Mouse (Mus musculus) yolk sac, embryonic 10.5 days (tissue): ENCODE results near the gene Zswim9.
"Not testable (repeated sequence)": the region's sequence is repeated elsewhere in the genome, so short reads cannot be mapped to it uniquely, and the experiment has no call there.

Experiments
- DNase-seq: peaks from one replicate; pipeline ENCODE4 v3.0.0-alpha.2; 2017; ENCODE audit warnings: low spot score

Gene Zswim9

GRCm38 (mm10) chr7:13278308-13278891 lies at the start of gene Zswim9:
Zswim9 (minus strand) TSS chr7:13278721.
- DNase-seq: peak; percentile 95

GRCm38 (mm10) chr7:13324316-13324715 lies 45.8 kb upstream of the Zswim9 start, which contains the start of gene Pla2g4c:
Pla2g4c (plus strand) TSS chr7:13324655.
- no peak for DNase-seq

GRCm38 (mm10) chr7:13321424-13321823 lies 42.9 kb upstream of the Zswim9 start:
- no peak for DNase-seq

DNA sequence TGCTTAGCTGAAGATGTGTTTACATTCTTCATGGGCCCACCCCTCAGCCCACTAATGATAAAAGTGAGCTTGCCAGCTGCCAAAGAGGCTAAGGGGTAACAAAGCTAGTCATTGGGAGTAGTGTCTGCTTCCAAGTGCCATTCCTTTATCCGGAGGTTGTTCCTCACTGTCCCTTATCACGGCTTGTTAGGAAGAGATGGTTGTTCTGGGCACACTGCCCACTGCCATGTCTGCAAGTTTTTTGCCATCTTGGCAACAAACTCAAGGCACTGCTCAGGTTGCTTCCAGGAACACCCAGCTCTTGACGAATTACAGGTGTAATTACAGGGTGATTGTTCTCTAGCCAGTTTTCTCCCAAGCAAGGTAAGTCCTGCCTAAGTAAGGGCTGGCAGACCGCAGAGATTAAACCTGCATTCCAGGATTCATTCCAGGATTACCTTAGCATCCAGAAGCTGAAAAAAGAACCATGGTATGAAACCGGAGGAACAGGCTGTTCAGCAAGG lies 35.6 kb upstream of the Zswim9 start:
- no peak for DNase-seq

GRCm38 (mm10) chr7:13311401-13311800 lies 32.9 kb upstream of the Zswim9 start:
- DNase-seq: no peak

DNA sequence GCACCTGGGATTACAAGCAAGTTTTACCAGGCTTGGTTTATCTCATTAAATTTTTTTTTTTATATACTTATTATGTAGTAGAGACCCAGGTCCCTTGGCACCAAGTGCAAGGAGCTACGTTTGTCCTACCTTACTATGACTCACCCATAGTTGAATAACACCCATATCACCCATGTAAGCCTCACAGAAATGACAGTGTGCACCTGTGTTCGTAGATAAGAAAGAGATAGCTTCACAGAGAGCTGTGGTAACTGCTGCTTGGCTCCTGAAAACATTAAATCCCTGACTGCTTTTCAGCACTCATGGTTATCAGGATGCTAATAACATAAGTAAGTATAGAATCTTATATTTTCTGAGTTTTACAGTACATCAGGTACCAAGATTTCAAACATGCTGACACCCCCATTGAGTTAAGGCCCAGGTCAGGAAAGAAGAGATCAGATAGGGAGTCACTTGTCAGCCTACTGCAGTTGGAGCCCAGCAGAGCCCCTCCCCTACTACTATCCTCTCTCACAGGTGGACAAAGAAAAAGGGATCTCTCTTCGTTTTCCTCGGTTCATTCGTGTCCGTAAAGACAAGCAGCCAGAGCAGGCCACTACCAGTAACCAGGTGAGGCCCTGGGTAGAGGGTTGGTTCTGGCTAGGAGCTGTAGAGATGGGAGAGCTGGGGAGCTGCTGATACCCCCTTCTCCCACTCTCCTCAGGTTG lies 32.1 kb upstream of the Zswim9 start:
- no peak for DNase-seq

GRCm38 (mm10) chr7:13309407-13309806 lies 30.9 kb upstream of the Zswim9 start:
- no peak for DNase-seq

GRCm38 (mm10) chr7:13303372-13303771 lies 24.9 kb upstream of the Zswim9 start:
- no peak for DNase-seq

DNA sequence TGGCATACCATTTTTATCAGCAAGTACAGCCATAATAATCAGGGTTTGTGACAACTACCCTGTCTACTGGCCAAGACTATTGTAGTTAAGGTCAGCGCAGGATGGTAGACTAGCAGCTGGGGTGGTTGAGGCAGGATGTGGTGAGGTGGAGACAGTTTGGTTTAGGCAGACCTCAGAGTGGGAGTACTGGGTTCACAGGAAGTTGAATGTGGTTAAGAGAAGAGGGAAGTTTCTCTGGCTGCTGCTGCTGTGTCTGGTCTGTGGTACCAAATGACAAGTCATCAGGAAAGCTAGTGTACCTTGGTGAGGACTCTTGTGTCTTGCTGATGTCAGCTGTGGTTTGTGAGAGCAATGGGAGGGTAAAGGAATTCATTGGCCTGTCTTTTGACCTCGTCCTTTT lies 24.3 kb upstream of the Zswim9 start:
- DNase-seq: no peak

DNA sequence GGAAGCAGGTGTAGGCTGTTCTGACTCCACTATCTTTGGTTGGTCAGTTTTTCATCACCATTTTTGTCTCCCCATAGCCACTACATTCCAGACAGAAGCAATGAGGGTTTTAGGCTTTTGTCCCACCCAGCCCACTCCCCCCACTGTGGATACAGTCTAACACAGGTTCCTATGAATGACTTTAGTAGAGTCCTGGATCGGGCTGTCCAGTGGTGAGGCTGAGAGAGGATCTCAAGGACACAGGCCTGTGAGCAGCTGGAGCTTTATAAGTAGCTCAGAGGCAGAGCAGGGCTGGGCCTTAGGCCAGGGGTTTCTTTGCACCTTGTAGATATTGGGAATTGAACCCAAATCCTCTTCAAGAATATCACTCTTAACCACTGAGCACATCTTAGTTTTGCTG lies 23.1 kb upstream of the Zswim9 start:
- DNase-seq: no peak

GRCm38 (mm10) chr7:13298821-13299220 lies 20.3 kb upstream of the Zswim9 start:
- DNase-seq: no peak

DNA sequence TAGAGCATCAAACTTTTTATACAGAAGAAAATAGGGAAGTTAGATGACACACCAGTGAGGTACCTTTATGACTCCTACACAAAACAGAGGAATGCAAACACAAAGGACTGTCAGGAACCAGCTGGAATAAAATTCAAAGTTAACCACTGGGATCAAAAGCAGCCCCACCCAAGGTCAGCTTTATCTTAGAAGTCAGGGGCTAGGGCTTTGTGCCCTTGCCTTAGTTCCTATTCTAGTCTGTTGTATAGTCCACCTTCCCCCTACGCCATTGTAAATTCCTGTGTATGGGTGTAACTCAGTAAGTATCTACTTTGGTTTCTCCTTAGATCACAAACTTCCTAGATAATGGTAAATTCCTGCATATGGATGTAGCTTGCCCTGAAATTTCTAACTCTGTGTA lies 19.1 kb upstream of the Zswim9 start:
- no peak for DNase-seq

- no peak for DNase-seq
Measured at GRCm38 (mm10) chr7:13295256-13295655, 16.7 kb upstream of the Zswim9 start.

DNA sequence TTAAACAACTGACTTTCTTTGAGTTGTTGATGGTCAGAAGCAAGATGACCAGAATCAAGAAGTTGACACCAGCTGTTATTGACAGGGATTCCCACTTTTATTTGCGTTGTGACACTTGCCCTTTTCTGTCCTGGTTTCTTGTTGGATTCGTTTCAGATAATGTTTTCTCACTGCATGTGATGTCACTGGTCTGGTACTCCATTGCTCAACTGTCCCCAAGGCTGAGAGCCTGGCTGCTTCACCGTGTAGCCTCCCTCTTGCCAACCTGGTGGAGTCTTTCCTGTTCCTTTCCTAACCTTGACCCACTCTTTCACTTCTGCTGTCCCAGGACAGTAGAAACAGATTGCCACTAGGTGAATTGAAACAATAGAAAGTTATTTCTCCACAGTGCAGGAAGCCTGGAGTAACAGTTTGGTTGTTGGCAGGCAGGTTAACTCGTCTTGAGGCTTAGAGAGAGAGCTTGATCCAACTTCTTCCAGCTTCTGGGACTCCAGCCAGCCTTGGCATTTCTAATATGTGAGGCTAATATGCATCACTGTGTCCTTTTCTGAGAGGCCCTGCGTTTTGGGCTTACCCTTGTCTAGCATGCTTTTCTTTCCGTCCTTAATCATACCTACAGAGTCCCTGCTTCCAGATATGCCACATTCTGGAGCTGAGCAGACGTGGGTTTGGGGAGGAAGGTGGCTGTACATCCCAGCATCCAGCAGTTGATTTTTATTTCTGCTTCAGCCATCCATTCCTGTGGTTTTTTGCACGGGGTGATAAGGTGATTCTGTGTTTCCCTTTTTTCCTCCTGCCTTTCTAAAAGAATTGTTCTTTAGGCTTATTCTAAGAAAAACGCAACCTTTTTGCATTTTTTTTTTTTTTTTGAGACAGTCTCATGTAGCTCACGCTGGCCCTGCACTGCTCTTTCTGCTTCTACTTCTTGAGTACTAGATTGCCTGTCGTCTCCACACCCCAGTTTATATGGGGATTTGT lies 15.6 kb upstream of the Zswim9 start:
- DNase-seq: no peak

DNA sequence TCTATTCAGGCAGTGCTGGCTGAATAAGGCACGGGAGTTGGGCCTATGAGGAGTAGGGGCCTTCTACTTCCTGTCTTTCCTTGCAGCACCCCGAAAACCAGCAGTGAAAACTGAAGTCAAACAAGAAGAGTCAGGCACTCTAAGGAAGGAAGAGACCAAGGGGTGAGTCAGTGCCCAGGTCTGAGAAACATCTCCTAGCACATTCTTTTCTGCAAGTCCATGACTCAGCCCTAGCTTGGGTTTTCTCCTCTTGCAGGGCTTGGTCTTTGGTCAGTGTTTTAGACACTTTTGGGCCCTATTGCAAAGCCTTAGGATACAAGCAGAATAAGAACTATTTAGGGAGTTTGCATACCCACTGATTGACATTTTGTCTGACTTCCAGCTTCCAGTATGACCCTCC lies 12.8 kb upstream of the Zswim9 start:
- DNase-seq: no peak

DNA sequence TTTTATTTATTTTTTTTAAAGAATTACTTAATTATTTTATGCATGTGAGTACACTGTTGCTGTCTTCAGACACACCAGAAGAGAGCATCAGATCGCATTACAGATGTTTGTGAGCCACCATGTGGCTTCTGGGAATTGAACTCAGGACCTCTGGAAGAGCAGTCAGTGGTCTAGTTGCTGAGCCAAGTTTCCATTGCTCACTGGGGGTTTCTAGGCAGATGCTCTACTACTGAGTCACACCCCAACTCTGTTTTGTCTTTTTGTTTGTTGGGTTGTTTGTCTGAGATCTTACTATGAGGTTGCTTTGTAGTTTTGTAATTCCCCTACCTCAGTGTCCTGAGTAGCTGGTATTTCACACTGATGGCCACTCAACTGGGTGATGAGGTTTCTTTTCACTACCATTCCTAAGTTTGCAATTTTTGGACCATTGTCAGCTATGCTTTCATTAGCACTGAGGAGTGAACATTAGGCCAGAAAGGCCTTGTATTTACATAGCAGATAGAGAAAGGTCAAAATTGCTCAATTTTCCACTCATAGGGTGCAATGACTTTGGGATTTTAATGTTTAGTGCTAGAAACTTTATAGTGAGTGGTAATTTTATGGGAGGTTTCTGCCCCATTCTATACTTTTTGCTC lies 11.6 kb upstream of the Zswim9 start:
- no peak for DNase-seq

DNA sequence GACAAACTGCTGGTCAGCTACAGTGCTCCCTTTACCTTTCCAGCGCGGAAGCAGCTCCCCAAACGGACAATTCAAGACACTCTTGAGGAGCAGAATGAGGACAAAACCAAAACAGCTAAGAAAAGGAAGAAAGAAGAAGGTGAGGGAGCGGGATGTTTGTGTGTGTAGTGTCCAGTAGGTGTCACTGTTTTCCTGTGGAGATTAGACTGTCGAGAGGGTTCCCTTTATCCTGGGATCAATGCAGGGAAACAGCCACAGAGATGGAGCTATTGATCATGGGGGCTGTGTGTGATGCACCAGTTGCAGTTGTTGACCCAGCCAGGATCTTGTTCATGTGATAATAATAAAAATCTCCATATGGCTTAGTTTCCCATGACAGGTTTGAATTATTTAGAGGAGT lies 10.1 kb upstream of the Zswim9 start:
- DNase-seq: no peak

DNA sequence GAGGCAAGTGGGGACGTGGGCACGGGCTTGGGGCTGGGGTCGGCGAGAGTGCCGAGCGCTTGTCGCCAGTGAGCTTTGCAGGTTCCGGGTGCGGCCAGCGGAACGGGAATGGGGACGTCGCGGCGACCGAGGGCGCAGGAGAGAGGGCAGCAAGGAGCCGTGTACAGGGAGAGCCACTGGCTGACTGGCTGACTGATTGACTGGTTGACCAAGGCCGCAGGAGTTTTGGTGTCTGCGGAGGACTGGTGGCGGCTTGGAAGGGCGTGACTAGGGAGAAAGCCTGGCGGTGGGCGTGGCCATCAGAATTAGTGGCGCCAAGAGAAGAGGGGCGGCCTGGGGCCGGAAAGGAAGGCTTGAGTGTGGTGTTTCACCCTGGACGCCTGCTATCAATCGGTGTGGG lies 436 bp upstream of the Zswim9 start:
- DNase-seq: not testable (repeated sequence)

- no peak for DNase-seq
Measured at GRCm38 (mm10) chr7:13277833-13278232, 688 bp downstream of the Zswim9 start.

DNA sequence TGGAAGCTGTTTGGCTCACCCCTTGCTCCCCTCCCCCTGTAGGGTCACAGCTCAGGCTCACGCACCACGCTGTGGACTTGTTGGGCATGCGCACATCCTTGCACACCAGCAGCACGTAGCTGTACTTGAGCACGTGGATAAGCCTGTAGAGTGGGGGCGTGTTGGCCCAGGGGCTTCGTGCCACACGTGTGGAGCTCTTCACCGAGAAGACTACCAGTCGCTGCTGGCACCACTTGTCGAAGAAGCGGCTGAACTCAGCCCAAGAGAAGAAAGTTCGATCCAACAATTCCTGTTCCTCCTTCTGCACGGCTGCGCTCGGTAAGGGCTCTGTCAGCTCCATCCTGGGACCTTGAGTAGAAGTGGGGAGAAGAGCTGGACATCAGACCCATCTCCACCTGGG lies 1.4 kb downstream of the Zswim9 start, which contains the start of gene Lig1:
Lig1 (plus strand) TSS at position 203 of the 400 bp plus-strand sequence.
- no peak for DNase-seq

- no peak for DNase-seq
Measured at GRCm38 (mm10) chr7:13271704-13272103, 6.8 kb downstream of the Zswim9 start.

GRCm38 (mm10) chr7:13269394-13269793 lies 9.1 kb downstream of the Zswim9 start:
- no peak for DNase-seq
